Mouse (Mus musculus): Measurements from ENCODE around the gene Vsx2. TPM values are rescaled to one million over a fixed set of nuclear protein-coding genes. Genes with fewer than 3 reads are reported as not detected.
A peak's percentile ranks its signal among the peaks of the same experiment; 100 is the strongest.

The Vsx2 gene
- total and polyA plus RNA-seq, 2 experiments from 2014 or later: 2.4 to 2.5 TPM

GRCm38 (mm10) chr12:84616977-84617630 lies 47.5 kb downstream of the Vsx2 start, which contains the start of gene Abcd4:
Gene Abcd4 (minus strand): TSS chr12:84617413.
- DNase-seq (ENCODE audit: low spot score) (peak; percentile 94), ATAC-seq (peak; percentile 99)
- Histone ChIP-seq H3K27ac (peak within 1 kb of the TSS; percentile 51; the same call in 1 of the 2 replicates), H3K36me3 (ENCODE audit: insufficient read depth, low read length) (no peaks in the 10 kb centered on the region), H3K9ac (replicated peaks; ENCODE audit: low read length) (peak within 1 kb of the TSS; percentile 61), H3K4me1 (ENCODE audit: insufficient read depth, low read length) (0 out of 2 replicates have a peak, but pooled peaks cover 3% of the 10 kb centered on the region), H3K27me3 (ENCODE audit: insufficient read depth, low read length) (no peaks in the 10 kb centered on the region), H3K4me2 (ENCODE audit: low read depth, low read length) (peak within 1 kb of the TSS; percentile 67), H3K9me3 (ENCODE audit: low read length) (no peaks in the 10 kb centered on the region), H3K4me3 (ENCODE audit: low read length) (peak within 1 kb of the TSS; percentile 79)
- 0% methylated on average over 34 of the region's 34 CpGs for WGBS
- peak; percentile 67 for TF ChIP-seq CTCF (IDR thresholded peaks at IDR 0.05; ENCODE audit: low read depth)

GRCm38 (mm10) chr12:84617663-84618062 lies 48.1 kb downstream of the Vsx2 start:
- peak overlapping the region; percentile 67 for H3K4me2 ChIP-seq (ENCODE audit: low read depth, low read length)
- peak; percentile 25 for DNase-seq (ENCODE audit: low spot score)
- H3K27ac ChIP-seq: no peak overlapping the region
- no peaks in the 10 kb centered on the region for H3K27me3 ChIP-seq (ENCODE audit: insufficient read depth, low read length)
- peak; percentile 39; the same call in 1 of the 2 replicates for ATAC-seq
- H3K4me3 ChIP-seq (ENCODE audit: low read length): peak overlapping the region; percentile 79
- no peaks in the 10 kb centered on the region for H3K9me3 ChIP-seq (ENCODE audit: low read length)
- TF ChIP-seq CTCF (IDR thresholded peaks at IDR 0.05; ENCODE audit: low read depth): no peak
- 0 out of 2 replicates have a peak, but pooled peaks cover 3% of the 10 kb centered on the region for H3K4me1 ChIP-seq (ENCODE audit: insufficient read depth, low read length)
- WGBS: 5% methylated on average over 10 of the region's 10 CpGs
- H3K9ac ChIP-seq (replicated peaks; ENCODE audit: low read length): no peak overlapping the region; the same call in 1 of the 2 replicates
- H3K36me3 ChIP-seq (ENCODE audit: insufficient read depth, low read length): no peaks in the 10 kb centered on the region

GRCm38 (mm10) chr12:84620975-84621374 lies 51.4 kb downstream of the Vsx2 start:
- Histone ChIP-seq H3K4me1 (ENCODE audit: insufficient read depth, low read length) (0 out of 2 replicates have a peak, but pooled peaks cover 10% of the 10 kb centered on the region), H3K9me3 (ENCODE audit: low read length) (no peaks in the 10 kb centered on the region), H3K9ac (replicated peaks; ENCODE audit: low read length) (no peak overlapping the region), H3K4me3 (ENCODE audit: low read length) (no peak overlapping the region), H3K36me3 (ENCODE audit: insufficient read depth, low read length) (no peaks in the 10 kb centered on the region), H3K27ac (no peak overlapping the region), H3K4me2 (ENCODE audit: low read depth, low read length) (no peak overlapping the region), H3K27me3 (ENCODE audit: insufficient read depth, low read length) (no peaks in the 10 kb centered on the region)
- ATAC-seq (no peak), DNase-seq (ENCODE audit: low spot score) (peak; percentile 64)
- peak; percentile 69 for TF ChIP-seq CTCF (IDR thresholded peaks at IDR 0.05; ENCODE audit: low read depth)

GRCm38 (mm10) chr12:84624601-84625000 lies 55.0 kb downstream of the Vsx2 start:
- no peak for TF ChIP-seq CTCF (IDR thresholded peaks at IDR 0.05; ENCODE audit: low read depth)
- ATAC-seq (no peak), DNase-seq (ENCODE audit: low spot score) (no peak)
- Histone ChIP-seq H3K9ac (replicated peaks; ENCODE audit: low read length) (no peak overlapping the region; the same call in 1 of the 2 replicates), H3K9me3 (ENCODE audit: low read length) (no peaks in the 10 kb centered on the region), H3K27ac (no peak overlapping the region), H3K4me1 (ENCODE audit: insufficient read depth, low read length) (0 out of 2 replicates have a peak, but pooled peaks cover 7% of the 10 kb centered on the region), H3K36me3 (ENCODE audit: insufficient read depth, low read length) (no peaks in the 10 kb centered on the region), H3K27me3 (ENCODE audit: insufficient read depth, low read length) (no peaks in the 10 kb centered on the region), H3K4me3 (ENCODE audit: low read length) (no peak overlapping the region), H3K4me2 (ENCODE audit: low read depth, low read length) (no peak overlapping the region)
- WGBS: 34% methylated on average over 8 of the region's 8 CpGs

- Histone ChIP-seq H3K4me2 (ENCODE audit: low read depth, low read length) (peak overlapping the region; percentile 40), H3K27ac (no peak overlapping the region), H3K4me3 (ENCODE audit: low read length) (0 out of 2 replicates have a peak overlapping the region, but pooled peaks have one; percentile 3), H3K9me3 (ENCODE audit: low read length) (no peaks in the 10 kb centered on the region), H3K9ac (replicated peaks; ENCODE audit: low read length) (peak overlapping the region; percentile 30; the same call in 1 of the 2 replicates), H3K4me1 (ENCODE audit: insufficient read depth, low read length) (0 out of 2 replicates have a peak, but pooled peaks cover 7% of the 10 kb centered on the region), H3K27me3 (ENCODE audit: insufficient read depth, low read length) (no peaks in the 10 kb centered on the region), H3K36me3 (ENCODE audit: insufficient read depth, low read length) (no peaks in the 10 kb centered on the region)
- 6% methylated on average over 9 of the region's 9 CpGs for WGBS
- DNase-seq (ENCODE audit: low spot score) (peak; percentile 35), ATAC-seq (0 out of 2 replicates have a peak, but pooled peaks have one; percentile 49)
- no peak for TF ChIP-seq CTCF (IDR thresholded peaks at IDR 0.05; ENCODE audit: low read depth)
Observed at GRCm38 (mm10) chr12:84625116-84625515, 55.6 kb downstream of the Vsx2 start.

GRCm38 (mm10) chr12:84631867-84632266 lies 62.3 kb downstream of the Vsx2 start:
- Histone ChIP-seq H3K9me3 (ENCODE audit: low read length) (no peaks in the 10 kb centered on the region), H3K4me3 (ENCODE audit: low read length) (no peak overlapping the region), H3K4me2 (ENCODE audit: low read depth, low read length) (no peak overlapping the region), H3K36me3 (ENCODE audit: insufficient read depth, low read length) (no peaks in the 10 kb centered on the region), H3K27me3 (ENCODE audit: insufficient read depth, low read length) (no peaks in the 10 kb centered on the region), H3K4me1 (ENCODE audit: insufficient read depth, low read length) (no peaks in the 10 kb centered on the region), H3K27ac (no peak overlapping the region), H3K9ac (replicated peaks; ENCODE audit: low read length) (no peak overlapping the region)
- no peak for TF ChIP-seq CTCF (IDR thresholded peaks at IDR 0.05; ENCODE audit: low read depth)
- 60% methylated on average over 3 of the region's 3 CpGs for WGBS
- no peak for DNase-seq (ENCODE audit: low spot score)
- no peak for ATAC-seq

- 10% methylated on average over 6 of the region's 6 CpGs for WGBS
- H3K36me3 ChIP-seq (ENCODE audit: insufficient read depth, low read length): no peaks in the 10 kb centered on the region
- H3K4me1 ChIP-seq (ENCODE audit: insufficient read depth, low read length): no peaks in the 10 kb centered on the region
- H3K9me3 ChIP-seq (ENCODE audit: low read length): no peaks in the 10 kb centered on the region
- no peak overlapping the region for H3K9ac ChIP-seq (replicated peaks; ENCODE audit: low read length)
- H3K27me3 ChIP-seq (ENCODE audit: insufficient read depth, low read length): peaks cover 27% of the 10 kb centered on the region
- DNase-seq (ENCODE audit: low spot score): no peak
- ATAC-seq: no peak
- no peak for TF ChIP-seq CTCF (IDR thresholded peaks at IDR 0.05; ENCODE audit: low read depth)
- H3K4me2 ChIP-seq (ENCODE audit: low read depth, low read length): no peak overlapping the region
- no peak overlapping the region for H3K4me3 ChIP-seq (ENCODE audit: low read length)
- H3K27ac ChIP-seq: no peak overlapping the region
Observed at GRCm38 (mm10) chr12:84640253-84640652, 70.7 kb downstream of the Vsx2 start.
